Mouse (Mus musculus): ENCODE data around the gene Pih1d1. TPM values are rescaled to one million over a fixed set of nuclear protein-coding genes. Genes with fewer than 3 reads are reported as not detected.
"Not testable (repeated sequence)": the region's sequence is repeated elsewhere in the genome, so short reads cannot be mapped to it uniquely, and the experiment has no call there.

The Pih1d1 gene
- total RNA-seq, 2 experiments from 2014 or later = 41.8 to 43.1 TPM

DNA sequence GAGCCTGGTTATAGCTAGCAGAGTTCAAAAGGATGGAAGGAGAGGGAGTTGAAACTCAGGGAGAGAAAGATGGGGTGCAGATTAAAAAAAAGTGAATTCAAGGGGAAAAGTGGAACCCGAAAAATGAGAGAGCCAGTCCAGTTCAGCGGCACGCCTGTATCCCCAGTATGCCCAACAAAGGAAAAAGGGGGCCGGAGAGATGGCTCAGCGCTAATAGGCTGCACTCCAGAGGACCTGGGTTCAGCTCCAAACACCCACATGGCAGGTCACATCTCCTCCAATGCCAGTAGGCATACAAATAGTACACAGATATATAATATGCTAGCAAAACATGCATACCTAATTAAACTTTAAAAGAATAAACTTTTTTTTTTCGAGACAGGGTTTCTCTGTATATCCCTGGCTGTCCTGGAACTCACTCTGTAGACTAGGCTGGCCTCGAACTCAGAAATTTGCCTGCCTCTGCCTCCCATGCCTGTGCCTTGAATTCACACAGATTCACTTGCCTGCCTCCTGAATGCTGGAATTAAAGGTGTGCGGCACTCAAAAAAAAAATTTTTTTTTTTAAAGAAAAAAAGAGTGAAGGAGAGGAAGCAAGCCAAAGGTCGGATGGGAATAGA lies 9.0 kb downstream of the Pih1d1 start:
- intact Hi-C loops (cut with DNase I) = loop anchor here (1.0 to 2.0 kb wide), 2 partner anchors 35 to 136 kb away; no protein-coding TSS in a partner anchor
- DNase-seq = no peak

DNA sequence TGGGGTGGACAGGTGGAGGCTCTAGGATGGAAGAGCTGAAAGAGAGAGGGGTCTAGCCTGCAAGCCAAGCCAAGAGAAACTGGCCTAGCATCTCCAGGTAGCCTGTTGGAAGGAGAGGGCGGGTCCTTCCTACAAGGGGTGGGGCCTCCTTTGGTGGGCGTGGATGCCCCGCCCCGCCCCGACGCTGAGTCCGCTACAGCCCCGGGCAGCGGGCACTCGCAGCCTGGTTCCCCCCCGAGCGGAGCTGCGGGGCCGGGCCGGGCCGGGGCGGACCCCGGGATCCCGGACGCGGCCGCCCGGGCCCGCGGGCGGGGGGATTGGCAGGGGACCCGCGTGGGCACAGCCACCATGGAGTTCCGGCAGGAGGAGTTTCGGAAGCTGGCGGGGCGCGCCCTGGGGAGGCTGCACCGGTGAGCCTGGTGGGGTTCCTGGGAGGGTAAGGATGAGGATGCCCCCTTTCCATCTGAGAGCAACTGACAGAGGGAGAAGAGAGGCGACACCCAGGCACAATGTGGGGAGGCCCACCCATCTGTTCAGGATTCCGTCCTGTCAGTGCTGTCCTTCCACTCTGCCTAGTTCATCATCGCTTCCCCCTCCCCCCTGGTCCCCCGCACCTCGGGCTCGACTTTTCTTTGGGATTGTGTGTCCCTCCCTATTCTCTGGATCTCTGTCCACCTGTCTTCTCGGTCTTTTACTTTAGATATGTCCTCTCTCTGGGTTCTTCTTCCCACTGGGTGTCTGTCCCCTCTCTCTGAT lies 9.8 kb downstream of the Pih1d1 start, which contains the start of gene Slc17a7:
Gene Slc17a7, plus strand, starts transcription at position 215 of the 756 bp plus-strand sequence.
- DNase-seq = no peak
- intact Hi-C loops (cut with DNase I) = loop anchor here (2.0 kb wide), 1 partner anchor 135 kb away; no protein-coding TSS in a partner anchor

DNA sequence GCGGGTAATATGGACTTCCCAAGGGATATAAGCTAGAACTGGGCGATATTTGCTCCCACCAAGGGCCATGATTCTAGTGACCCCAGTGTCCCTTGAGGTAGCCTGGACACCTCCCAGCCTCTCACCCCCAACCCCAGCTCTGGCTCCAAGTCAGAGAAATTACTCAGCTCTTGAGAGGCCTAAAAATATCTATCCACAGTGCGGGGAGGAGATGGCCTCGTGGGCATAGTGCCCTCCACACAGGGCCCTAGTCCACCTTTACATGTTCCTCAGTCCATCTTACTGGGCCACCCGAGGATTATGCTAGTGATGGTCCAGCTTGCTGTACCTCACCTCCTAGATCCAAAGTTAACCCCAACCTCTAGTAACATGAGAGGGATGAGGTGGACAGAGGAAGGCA lies 10.7 kb downstream of the Pih1d1 start:
- no peak for DNase-seq
- intact Hi-C loops (cut with DNase I) = no loop called here

DNA sequence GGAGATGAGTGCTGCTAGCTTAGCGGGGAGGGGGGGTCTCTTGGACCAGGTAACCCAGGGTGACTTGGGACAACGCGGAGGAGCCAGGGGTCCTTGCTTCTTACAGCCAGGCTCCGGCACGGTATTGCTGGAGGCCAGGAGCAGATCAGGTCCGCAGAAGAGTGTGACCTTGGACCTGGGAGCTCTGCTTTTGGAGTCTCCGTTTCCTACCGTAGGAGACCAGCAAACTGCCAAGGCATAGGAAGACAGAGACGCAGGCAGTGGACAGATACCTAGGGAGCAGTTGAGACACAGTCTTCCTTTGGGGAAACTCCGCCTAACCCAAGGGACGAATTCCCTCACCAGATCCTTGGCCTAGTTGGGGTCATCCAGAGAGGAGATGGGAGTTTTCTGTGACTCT lies 11.6 kb downstream of the Pih1d1 start:
- intact Hi-C loops (cut with DNase I) = no loop called here
- no peak for DNase-seq

DNA sequence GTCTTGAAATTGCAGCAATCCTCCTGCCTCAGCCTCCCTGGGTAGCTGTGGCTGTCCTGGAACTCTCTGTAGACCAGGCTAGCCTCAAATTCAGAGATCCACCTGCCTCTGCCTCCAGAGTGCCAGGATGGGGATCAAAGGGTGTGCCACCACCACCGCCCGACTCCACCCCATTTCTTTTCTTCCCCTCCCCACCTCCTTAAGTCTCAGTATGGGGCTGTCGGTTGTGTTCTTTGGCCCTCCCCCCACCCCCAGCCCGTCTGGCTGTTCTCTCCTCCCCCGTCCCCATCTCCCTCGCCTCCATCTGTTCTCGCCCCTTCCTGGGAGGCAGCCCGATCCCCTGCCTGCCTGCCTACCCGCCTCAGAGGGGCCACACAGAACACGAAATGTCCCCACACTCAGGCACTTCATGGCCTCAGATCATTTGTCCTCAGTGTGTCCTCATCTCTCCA lies 12.9 kb downstream of the Pih1d1 start:
- intact Hi-C loops (cut with DNase I) = no loop called here

DNA sequence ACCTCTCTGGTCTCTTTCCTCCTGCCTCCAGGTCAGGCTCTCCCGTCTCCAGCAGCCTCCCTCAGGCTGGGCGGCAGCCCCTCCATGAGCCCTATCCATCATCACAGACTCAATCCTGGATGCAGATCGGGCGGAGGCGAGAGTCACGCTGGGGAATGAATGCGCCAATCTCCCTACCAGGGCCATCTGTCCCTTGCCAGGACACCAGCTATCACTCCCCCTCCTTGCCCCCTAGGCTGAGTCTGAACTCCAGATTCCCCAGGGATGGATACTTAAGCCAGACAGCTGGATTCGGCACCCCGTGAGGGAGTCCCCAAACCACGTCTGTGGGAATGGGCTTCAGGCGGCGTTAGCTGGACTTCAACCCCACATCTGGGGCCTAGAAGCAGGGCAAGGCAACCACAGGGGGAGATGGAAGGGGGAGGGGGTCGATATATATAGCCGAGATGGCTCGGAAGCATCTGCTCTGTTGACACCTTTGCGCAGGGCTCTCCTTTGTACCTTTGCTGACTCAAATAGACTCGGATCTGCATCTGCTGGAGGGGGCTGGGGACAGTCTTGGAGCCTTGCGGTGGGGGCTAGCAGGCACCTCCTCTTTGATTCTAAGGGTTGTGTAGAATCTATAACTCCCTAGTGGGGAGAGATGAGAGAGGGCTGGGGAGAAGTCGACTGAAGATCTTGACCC lies 13.8 kb downstream of the Pih1d1 start:
- DNase-seq = no peak
- intact Hi-C loops (cut with DNase I) = no loop called here

More for the DNA sequence above, 12.9 kb downstream of the Pih1d1 start:
- no peak for DNase-seq

DNA sequence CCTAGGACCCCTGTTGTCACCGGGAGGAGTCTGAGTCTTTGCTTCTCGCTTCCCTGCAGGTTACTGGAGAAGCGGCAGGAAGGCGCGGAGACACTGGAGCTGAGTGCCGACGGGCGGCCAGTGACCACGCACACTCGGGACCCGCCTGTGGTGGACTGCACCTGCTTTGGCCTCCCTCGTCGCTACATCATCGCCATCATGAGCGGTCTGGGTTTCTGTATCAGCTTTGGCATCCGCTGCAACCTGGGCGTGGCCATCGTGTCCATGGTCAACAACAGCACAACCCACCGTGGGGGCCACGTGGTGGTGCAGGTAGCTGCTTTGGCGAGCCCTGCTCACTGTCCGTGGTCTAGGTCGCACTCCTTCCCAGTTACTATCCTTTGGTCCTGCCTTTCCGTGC lies 14.6 kb downstream of the Pih1d1 start:
- DNase-seq = no peak
- intact Hi-C loops (cut with DNase I) = no loop called here

DNA sequence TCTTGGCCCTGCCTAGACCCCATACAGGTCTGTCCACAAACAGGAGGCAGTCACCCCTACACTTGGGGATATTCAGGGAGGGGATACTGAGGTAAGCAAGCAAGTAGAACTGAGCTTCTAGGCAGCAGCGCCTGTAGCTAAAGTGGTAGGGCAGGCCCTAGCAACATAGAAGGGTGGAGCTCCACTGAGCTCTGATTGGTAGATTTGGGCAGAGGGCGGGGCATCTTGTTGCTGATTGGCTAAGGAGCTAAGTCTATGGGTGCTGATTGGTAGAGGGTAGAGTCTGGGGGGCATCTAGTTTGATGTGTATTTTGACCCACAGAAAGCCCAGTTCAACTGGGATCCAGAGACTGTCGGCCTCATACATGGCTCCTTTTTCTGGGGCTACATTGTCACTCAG lies 15.4 kb downstream of the Pih1d1 start:
- intact Hi-C loops (cut with DNase I) = no loop called here
- no peak for DNase-seq

DNA sequence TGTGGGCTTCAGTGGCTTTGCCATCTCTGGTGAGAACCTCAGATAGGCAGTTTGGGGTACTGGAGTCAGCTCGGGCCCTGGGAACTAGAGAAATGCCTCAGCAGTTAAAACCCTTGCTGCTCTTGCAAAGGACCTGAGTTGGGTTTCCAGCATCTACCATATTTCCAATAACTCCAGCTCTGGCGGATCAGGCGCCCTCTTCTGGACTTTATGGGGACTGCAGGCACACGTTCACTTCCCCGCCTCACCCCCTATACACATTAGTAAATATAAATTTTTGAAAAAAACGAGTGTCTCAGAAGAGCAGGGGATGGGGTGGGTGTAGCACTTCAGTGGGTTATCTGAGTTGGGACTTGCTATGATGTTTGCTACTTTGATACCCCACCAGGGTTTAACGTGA lies 18.9 kb downstream of the Pih1d1 start:
- DNase-seq = peak in 1 of 2 experiments; percentile 33
- intact Hi-C loops (cut with DNase I) = no loop called here

DNA sequence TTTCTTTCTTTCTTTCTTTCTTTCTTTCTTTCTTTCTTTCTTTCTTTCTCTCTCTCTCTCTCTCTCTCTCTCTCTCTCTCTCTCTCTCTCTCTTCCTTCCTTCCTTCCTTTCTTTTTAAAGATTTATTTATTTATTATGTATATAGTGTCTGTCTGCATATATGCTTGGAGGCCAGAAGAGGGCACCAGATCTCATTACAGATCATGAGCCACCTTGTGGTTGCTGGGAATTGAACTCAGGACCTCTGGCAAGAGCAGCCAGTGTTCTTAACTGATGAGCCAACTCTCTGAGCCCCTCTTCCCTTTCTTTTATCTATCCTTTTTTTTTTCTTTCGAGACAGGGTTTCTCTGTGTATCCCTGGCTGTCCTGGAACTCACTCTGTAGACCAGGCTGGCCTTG lies 19.7 kb downstream of the Pih1d1 start:
- DNase-seq; intact Hi-C loops (cut with DNase I): not testable (repeated sequence)

DNA sequence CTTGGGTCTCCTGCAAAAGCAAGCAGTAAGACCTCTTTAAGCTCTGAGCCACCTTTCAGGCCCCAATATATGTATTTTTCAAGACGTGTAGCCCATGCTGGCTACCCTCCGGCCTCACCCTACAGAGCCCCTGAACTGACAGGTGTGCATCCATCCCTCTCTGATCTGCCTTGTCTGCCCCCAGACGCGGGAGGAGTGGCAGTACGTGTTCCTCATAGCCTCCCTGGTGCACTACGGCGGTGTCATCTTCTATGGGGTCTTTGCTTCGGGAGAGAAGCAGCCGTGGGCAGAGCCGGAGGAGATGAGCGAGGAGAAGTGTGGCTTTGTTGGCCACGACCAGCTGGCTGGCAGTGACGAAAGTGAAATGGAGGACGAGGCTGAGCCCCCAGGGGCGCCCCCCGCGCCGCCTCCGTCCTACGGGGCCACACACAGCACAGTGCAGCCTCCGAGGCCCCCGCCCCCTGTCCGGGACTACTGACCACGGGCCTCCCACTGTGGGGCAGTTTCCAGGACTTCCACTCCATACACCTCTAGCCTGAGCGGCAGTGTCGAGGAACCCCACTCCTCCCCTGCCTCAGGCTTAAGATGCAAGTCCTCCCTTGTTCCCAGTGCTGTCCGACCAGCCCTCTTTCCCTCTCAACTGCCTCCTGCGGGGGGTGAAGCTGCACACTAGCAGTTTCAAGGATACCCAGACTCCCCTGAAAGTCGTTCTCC lies 20.6 kb downstream of the Pih1d1 start:
- intact Hi-C loops (cut with DNase I) = no loop called here
- DNase-seq = no peak

DNA sequence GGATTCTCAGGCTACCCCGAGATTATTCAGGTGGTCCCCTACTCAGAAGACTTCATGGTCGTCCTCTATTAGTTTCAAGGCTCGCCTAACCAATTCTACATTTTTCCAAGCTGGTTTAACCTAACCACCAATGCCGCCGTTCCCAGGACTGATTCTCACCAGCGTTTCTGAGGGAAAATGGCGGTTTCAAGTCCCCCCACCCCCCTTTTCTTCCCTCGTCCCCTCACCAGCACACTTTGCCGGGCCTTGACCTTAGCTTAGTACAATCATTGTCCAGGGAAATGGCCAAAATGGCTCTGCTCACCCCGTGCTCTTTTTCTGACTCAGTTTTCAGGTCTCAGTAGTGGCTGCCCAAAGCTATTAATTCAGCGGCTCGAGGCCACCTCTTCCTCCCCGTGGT lies 21.3 kb downstream of the Pih1d1 start:
- intact Hi-C loops (cut with DNase I) = no loop called here
- no peak for DNase-seq

DNA sequence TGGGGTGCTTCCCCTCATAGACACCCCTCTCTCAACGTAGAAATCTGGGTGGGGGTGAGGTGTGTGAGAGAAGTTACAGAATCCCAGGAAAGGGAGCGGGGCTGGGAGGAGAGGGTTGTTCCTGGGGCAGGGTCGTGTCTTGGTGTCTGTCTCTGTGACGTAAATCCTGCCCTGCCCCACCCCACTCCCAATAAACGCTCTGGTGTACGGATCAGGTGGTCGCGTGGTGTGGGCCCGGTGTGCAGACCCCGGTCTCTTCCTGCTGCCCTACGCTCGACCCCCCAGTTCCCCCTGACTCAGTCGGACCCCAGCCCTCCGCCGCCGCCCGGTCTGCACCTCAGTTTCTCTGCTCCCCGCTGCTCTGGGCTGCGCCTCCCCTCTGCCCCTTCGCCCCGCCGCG lies 21.8 kb downstream of the Pih1d1 start:
- intact Hi-C loops (cut with DNase I) = no loop called here
- DNase-seq = no peak

DNA sequence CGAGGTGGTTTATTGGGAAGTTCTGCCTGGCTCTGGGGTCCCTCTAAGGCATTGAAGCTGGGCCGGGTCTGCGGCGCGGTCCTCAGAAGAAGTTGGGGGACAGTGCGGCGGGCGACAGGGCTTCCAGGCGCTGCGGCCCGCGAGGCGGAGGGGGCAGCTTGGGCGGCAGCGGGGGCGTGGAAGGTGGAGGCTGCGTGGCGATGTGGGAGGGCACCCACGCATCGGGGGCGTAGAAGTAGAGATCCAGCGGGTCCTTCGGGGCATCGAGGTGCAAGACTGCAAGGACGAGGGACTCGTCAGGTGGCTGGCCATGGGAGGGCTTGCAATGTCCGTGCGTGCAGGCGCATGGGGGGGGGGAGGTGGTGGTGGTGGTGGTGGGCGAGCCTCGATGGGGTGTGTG lies 22.3 kb downstream of the Pih1d1 start:
- no peak for DNase-seq

DNA sequence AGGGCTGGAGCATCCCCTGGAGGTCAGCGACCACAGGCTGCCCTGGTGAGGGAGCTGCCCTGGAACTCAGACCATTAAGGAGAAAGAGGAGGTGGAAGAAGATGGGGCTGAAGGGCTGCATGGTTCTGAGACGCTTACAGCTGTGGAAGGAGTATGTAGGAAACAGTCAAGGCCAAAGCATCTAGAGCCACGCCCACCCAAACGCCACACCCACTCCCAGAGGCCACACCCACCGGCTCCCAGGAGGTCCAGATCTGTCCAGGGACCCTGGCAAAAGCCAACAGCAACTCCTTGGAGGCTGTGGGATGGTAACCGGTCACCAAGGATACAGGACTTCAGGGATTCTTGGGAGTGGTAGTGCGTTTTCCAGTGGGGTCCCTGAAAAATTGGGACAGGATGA lies 24.4 kb downstream of the Pih1d1 start:
- intact Hi-C loops (cut with DNase I) = no loop called here
- DNase-seq = no peak

More for the DNA sequence above, 22.3 kb downstream of the Pih1d1 start:
- intact Hi-C loops (cut with DNase I) = no loop called here

DNA sequence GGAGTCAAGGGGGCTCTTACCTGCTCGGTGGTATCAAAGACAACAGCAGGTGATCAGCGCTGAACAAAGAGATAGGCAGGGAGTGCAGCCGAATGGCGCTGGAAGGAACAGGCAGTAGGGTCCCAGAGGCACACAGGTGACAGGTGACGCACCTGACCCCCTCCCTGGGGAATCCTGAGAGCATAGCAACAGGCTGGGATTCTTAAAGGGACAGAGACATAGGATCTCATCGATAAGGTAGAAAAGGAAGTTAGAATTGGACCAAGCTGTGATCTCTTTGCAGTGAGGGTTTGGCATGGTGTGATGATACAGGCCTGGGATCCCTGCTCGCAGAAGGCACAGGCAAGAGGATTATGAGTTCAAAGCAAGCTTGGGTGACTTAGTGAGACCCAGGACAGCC lies 25.4 kb downstream of the Pih1d1 start, which contains the start of gene Gfy:
Gene Gfy, minus strand, starts transcription at position 101 of the 400 bp plus-strand sequence.
- intact Hi-C loops (cut with DNase I) = no loop called here
- DNase-seq = no peak

DNA sequence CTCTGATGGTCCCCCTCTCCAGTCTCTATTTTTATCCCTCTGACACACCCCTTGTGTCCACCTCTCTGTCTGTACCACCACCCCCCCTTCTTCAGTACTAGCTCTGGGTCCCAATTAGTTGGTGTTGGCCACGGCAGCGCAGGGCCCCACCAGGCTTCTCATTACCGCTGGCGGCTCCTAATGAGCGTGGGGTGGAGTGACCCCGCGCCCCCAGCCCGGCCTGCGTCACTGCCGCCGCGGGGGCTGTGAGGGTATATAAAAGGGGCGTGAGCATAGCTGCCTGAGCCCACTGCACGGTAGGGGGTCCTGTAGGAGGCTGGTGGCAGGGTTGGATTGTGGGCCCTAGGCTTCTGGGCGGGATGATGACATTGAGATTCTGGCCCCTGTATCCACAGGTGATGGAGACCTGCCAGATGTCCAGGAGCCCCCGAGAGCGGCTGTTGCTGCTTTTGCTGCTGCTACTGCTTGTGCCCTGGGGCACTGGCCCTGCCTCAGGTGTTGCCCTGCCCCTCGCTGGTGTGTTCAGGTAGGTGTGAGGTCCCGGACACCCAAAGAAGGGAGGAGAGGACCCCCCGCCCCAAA lies 26.9 kb downstream of the Pih1d1 start, which contains the start of gene Pth2:
Gene Pth2, plus strand, starts transcription at position 100 of the 582 bp plus-strand sequence.
- intact Hi-C loops (cut with DNase I) = no loop called here
- no peak for DNase-seq

DNA sequence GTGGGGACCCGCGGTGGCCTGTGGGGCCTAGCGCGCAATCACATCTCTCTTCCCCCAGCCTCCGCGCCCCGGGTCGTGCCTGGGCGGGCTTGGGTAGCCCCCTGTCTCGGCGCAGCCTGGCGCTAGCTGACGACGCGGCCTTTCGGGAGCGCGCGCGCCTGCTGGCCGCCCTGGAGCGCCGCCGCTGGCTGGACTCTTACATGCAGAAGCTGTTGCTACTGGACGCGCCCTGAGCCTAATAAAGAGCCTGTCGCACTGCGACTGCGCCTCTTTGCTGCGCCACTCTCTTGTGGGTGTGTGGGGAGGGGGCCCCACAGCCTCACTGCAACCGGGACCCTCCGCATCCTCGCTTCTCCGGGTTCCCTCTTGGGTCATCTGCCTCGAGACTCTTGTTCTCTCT lies 27.4 kb downstream of the Pih1d1 start:
- intact Hi-C loops (cut with DNase I) = no loop called here
- DNase-seq = no peak

DNA sequence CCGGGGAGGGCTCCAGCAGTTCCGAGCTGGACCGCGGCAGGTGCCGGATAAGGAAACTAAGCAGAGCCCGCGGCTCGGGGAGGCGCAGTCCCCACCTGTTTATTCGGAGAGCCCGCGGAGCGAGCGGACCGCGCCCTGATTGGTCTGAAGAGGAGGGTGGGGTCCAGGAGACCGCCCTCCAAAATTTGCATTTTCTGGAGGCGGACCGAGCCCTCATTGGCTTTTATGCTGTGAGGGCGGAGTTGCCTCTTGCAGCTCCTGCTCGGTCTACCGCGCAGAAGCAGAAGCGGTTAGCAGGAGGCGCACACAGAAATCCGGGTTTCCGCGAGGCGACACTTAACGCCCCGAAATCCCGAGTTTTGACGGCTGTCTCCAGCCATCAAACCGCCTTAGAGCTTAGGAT lies 28.1 kb downstream of the Pih1d1 start:
- peak; percentile 82 to 84 for DNase-seq

DNA sequence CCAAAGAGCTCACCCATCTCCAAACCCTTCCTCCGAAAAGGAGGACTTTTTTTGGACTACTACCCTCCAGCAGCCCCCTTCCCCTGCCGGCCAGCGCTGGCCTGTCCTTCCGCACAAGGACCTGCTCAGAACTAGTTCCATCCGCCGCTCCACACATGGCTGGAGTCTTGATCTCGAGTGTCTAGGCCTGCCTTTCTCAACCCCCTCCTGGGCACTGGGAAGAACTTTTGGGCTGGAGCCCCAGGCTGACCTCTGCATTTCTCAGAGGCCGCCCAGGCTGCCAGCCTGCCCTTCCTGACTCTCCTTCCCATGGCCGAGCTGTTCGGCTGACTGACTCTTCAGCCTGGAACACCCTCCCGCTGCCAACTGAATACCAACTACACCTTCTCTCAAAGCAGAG lies 28.5 kb downstream of the Pih1d1 start:
- intact Hi-C loops (cut with DNase I) = no loop called here
- no peak for DNase-seq

More for the DNA sequence above, 28.1 kb downstream of the Pih1d1 start:
- intact Hi-C loops (cut with DNase I) = no loop called here

Measured in heart, postnatal 36 days (tissue).